Mouse (Mus musculus) liver, adult 2 months (tissue): ENCODE data around the gene Hoxb7. TPM values are rescaled to one million over a fixed set of nuclear protein-coding genes. Genes with fewer than 3 reads are reported as not detected.

Experiments
- DNase-seq: peaks from one replicate; pipeline ENCODE4 v3.0.0-alpha.2; 2011; ENCODE audit warnings: low read depth, low spot score; ENCODE audit errors: extremely low read depth
- H3K27ac ChIP-seq: fragments of 200-500 bp; replicated peaks from 2 replicates; pipeline ENCODE4 v1.5.1; 2012; ENCODE audit warnings: low read depth, mild to moderate bottlenecking, control low read depth, inconsistent platforms, low read length; ENCODE audit not compliant: insufficient read depth
- H3K27me3 ChIP-seq: fragments of 200-500 bp; 2 replicates; pipeline ENCODE4 v1.6.1; 2012; ENCODE audit warnings: mild to moderate bottlenecking, moderate library complexity, low read length, inconsistent platforms; ENCODE audit not compliant: control insufficient read depth, insufficient read depth
- H3K36me3 ChIP-seq: fragments of 200-500 bp; 2 replicates; pipeline ENCODE4 v1.6.1; 2012; ENCODE audit warnings: low read length, inconsistent platforms; ENCODE audit not compliant: control insufficient read depth, insufficient read depth
- H3K4me1 ChIP-seq: fragments of 200-500 bp; 2 replicates; pipeline ENCODE4 v1.6.1; 2011; ENCODE audit warnings: low read length; ENCODE audit not compliant: control insufficient read depth, insufficient read depth
- H3K4me3 ChIP-seq: fragments of 200-500 bp; 2 replicates; pipeline ENCODE4 v1.5.1; 2011; ENCODE audit warnings: low read depth, mild to moderate bottlenecking, control low read depth, low read length, moderate library complexity; ENCODE audit not compliant: insufficient read depth
- H3K79me2 ChIP-seq: fragments of 200-500 bp; 2 replicates; pipeline ENCODE4 v1.6.1; 2012; ENCODE audit warnings: inconsistent platforms, mild to moderate bottlenecking, low read length, moderate library complexity; ENCODE audit not compliant: control insufficient read depth, insufficient read depth
- H3K9ac ChIP-seq: fragments of 200-500 bp; 2 replicates; pipeline ENCODE4 v1.6.1; 2012; ENCODE audit warnings: low read depth, mild to moderate bottlenecking, control low read depth, inconsistent platforms, low read length
- CTCF ChIP-seq: fragments of 200-500 bp; IDR thresholded peaks from 2 replicates; pipeline ENCODE4 v1.5.1; 2011; ENCODE audit warnings: low read depth, low read length, control low read depth
- POLR2A ChIP-seq: fragments of 200-500 bp; IDR thresholded peaks from 2 replicates; pipeline ENCODE4 v1.6.1; 2011; ENCODE audit warnings: low read length, control low read depth; ENCODE audit not compliant: insufficient read depth; ENCODE audit errors: extremely low read depth
- WGBS: fragments of 180-500 bp; shearing (Covaris S2); methylation state at CpG from one replicate; pipeline ENCODE4 v1.1.7; 2018; 5-methylcytosine and 5-hydroxymethylcytosine counted together
- polyA plus RNA-seq: library from polyadenylated mRNA; depleted of rRNA; stranded (reverse); fragments of >200 nt; gene quantifications from 2 replicates; pipeline ENCODE4 v1.2.3, GENCODE M21; 2012
- total RNA-seq: library from RNA; depleted of rRNA; stranded (reverse); fragments of >200 nt; gene quantifications from 2 replicates; pipeline ENCODE4 v1.2.3, GENCODE M21; 2014

The Hoxb7 gene
- total and polyA plus RNA-seq, 2 experiments: 0.09 to 0.17 TPM

GRCm38 (mm10) chr11:96278324-96278723 lies 8.1 kb upstream of the Hoxb7 start:
- WGBS: 27% methylated on average over 14 of the region's 14 CpGs
- Histone ChIP-seq H3K27me3 (peaks cover 28% of the 10 kb centered on the region), H3K9ac (no peak overlapping the region), H3K27ac (no peak overlapping the region), H3K79me2 (no peaks in the 10 kb centered on the region), H3K36me3 (no peaks in the 10 kb centered on the region), H3K4me1 (no peaks in the 10 kb centered on the region), H3K4me3 (no peak overlapping the region)
- TF ChIP-seq POLR2A (no peak), CTCF (no peak)
- DNase-seq: no peak

GRCm38 (mm10) chr11:96278773-96279172 lies 7.7 kb upstream of the Hoxb7 start:
- DNase-seq: peak; percentile 50
- Histone ChIP-seq H3K79me2 (no peaks in the 10 kb centered on the region), H3K27ac (no peak overlapping the region), H3K27me3 (peaks cover 28% of the 10 kb centered on the region), H3K4me1 (no peaks in the 10 kb centered on the region), H3K36me3 (no peaks in the 10 kb centered on the region), H3K9ac (no peak overlapping the region), H3K4me3 (no peak overlapping the region)
- TF ChIP-seq POLR2A (no peak), CTCF (peak; percentile 84)
- 2% methylated on average over 9 of the region's 9 CpGs for WGBS

GRCm38 (mm10) chr11:96279421-96280233 lies 6.8 kb upstream of the Hoxb7 start:
- WGBS: 10% methylated on average over 31 of the region's 31 CpGs

GRCm38 (mm10) chr11:96280399-96281378 lies 5.7 kb upstream of the Hoxb7 start:
- TF ChIP-seq CTCF (no peak), POLR2A (no peak)
- peaks cover 3% of the 10 kb centered on the region; the same call in 1 of the 2 replicates for H3K4me1 ChIP-seq
- no peak overlapping the region for H3K27ac ChIP-seq
- no peaks in the 10 kb centered on the region for H3K79me2 ChIP-seq
- 27% methylated on average over 8 of the region's 8 CpGs for WGBS
- no peaks in the 10 kb centered on the region for H3K36me3 ChIP-seq
- no peak overlapping the region for H3K4me3 ChIP-seq
- peaks cover 39% of the 10 kb centered on the region for H3K27me3 ChIP-seq
- DNase-seq: no peak
- no peak overlapping the region for H3K9ac ChIP-seq

More at GRCm38 (mm10) chr11:96279421-96280233, 6.8 kb upstream of the Hoxb7 start:
- no peak overlapping the region for H3K27ac ChIP-seq
- H3K4me3 ChIP-seq: no peak overlapping the region
- H3K4me1 ChIP-seq: peaks cover 3% of the 10 kb centered on the region; the same call in 1 of the 2 replicates
- TF ChIP-seq POLR2A: no peak
- no peak for TF ChIP-seq CTCF
- H3K9ac ChIP-seq: no peak overlapping the region
- no peaks in the 10 kb centered on the region for H3K79me2 ChIP-seq
- H3K27me3 ChIP-seq: peaks cover 33% of the 10 kb centered on the region
- no peaks in the 10 kb centered on the region for H3K36me3 ChIP-seq
- no peak for DNase-seq

GRCm38 (mm10) chr11:96281396-96281795 lies 5.0 kb upstream of the Hoxb7 start:
- Histone ChIP-seq H3K27ac (no peak overlapping the region), H3K4me3 (no peak overlapping the region), H3K27me3 (peaks cover 39% of the 10 kb centered on the region), H3K79me2 (no peaks in the 10 kb centered on the region), H3K36me3 (no peaks in the 10 kb centered on the region), H3K4me1 (peaks cover 3% of the 10 kb centered on the region; the same call in 1 of the 2 replicates), H3K9ac (no peak overlapping the region)
- DNase-seq: no peak
- TF ChIP-seq POLR2A: no peak
- TF ChIP-seq CTCF: no peak
- 20% methylated on average over 18 of the region's 18 CpGs for WGBS
